Mouse (Mus musculus) forebrain, embryonic 11.5 days (tissue): ENCODE data around the gene Tmsb15b2. TPM values are rescaled to one million over a fixed set of nuclear protein-coding genes. Genes with fewer than 3 reads are reported as not detected.

Source experiments
- ATAC-seq: fragments of 200-750 bp; cut with Nextera tagmentation; replicated peaks from 2 replicates; pipeline ENCODE4 v1.8.0; 2017; ENCODE audit warnings: moderate TSS enrichment; ENCODE audit not compliant: low FRiP score
- DNase-seq: peaks from one replicate; pipeline ENCODE4 v3.0.0-alpha.2; 2017; ENCODE audit warnings: low spot score
- H3K27ac ChIP-seq: fragments of 300-500 bp; sonication (generic); 2 replicates; pipeline ENCODE4 v1.5.1; 2014; ENCODE audit warnings: low read depth, low read length
- H3K27me3 ChIP-seq: fragments of 300-500 bp; sonication (generic); 2 replicates; pipeline ENCODE4 v1.6.1; 2014; ENCODE audit warnings: mild to moderate bottlenecking, low read length, mixed read lengths; ENCODE audit not compliant: control insufficient read depth, insufficient read depth
- H3K36me3 ChIP-seq: fragments of 300-500 bp; sonication (generic); 2 replicates; pipeline ENCODE4 v1.6.1; 2014; ENCODE audit warnings: mild to moderate bottlenecking, low read length, moderate library complexity, mixed read lengths; ENCODE audit not compliant: control insufficient read depth, insufficient read depth
- H3K4me1 ChIP-seq: fragments of 300-500 bp; sonication (generic); replicated peaks from 2 replicates; pipeline ENCODE4 v1.6.1; 2014; ENCODE audit warnings: low read length, mixed read lengths; ENCODE audit not compliant: control insufficient read depth, insufficient read depth
- H3K4me2 ChIP-seq: fragments of 300-500 bp; sonication (generic); 2 replicates; pipeline ENCODE4 v1.6.1; 2014; ENCODE audit warnings: low read depth, mild to moderate bottlenecking, low read length, moderate library complexity, mixed read lengths; ENCODE audit not compliant: severe bottlenecking
- H3K4me3 ChIP-seq: fragments of 300-500 bp; sonication (generic); 2 replicates; pipeline ENCODE4 v1.5.1; 2014; ENCODE audit warnings: low read depth, low read length
- H3K9ac ChIP-seq: fragments of 300-500 bp; sonication (generic); 2 replicates; pipeline ENCODE4 v1.6.1; 2014; ENCODE audit warnings: low read length
- H3K9me3 ChIP-seq: fragments of 300-500 bp; sonication (generic); 2 replicates; pipeline ENCODE4 v1.6.1; 2016; ENCODE audit warnings: low read length, mixed read lengths; ENCODE audit not compliant: control insufficient read depth
- WGBS: fragments of 180-500 bp; shearing (Covaris S2); extraction: QIAGEN DNeasy Blood & Tissue Kit; methylation state at CpG from one replicate; pipeline ENCODE4 v1.1.7; 2014; 5-methylcytosine and 5-hydroxymethylcytosine counted together
- polyA plus RNA-seq: library from polyadenylated mRNA; unstranded; fragments of >200 nt; fragmentation: Nextera tagmentation; extraction: Ambion mirVana; gene quantifications from 2 replicates; pipeline ENCODE4 v1.2.1, GENCODE M21; 2014

Gene Tmsb15b2
- polyA plus RNA-seq, 1 experiment from 2014 or later = 58.7 TPM

GRCm38 (mm10) chrX:136927031-136927430, 48.3 kb downstream of the Tmsb15b2 start, which contains the start of gene H2bfm:
TSS of gene H2bfm (plus strand) at chrX:136927325.
- Histone ChIP-seq H3K27ac (no peak within 1 kb of the TSS), H3K9ac (no peak within 1 kb of the TSS), H3K36me3 (no peaks in the 10 kb centered on the region), H3K27me3 (no peaks in the 10 kb centered on the region), H3K4me2 (no peak within 1 kb of the TSS), H3K9me3 (no peaks in the 10 kb centered on the region; the same call in 1 of the 2 replicates), H3K4me1 (no peaks in the 10 kb centered on the region), H3K4me3 (no peak within 1 kb of the TSS)
- DNase-seq = no peak
- no peak for ATAC-seq
- WGBS = 91% methylated on average over 14 of the region's 14 CpGs

DNA sequence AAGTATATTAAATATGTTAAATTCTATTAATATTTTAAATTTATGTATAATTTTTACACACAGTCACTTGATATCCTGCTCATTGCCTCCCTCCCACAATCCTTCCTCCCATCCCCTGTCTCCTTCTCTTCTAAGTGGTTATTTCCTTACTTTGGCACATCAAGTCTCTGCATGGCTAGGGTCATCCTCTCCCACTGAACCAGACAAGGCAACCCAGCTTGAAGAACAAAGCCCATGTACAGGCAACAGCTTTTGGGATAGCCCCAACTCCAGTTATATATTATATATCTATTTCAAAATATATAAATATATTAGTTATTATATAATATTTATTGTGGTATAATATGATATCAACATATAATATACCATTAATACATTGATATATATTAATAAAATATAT, 49.4 kb downstream of the Tmsb15b2 start:
- DNase-seq (no peak), ATAC-seq (no peak)
- H3K27ac ChIP-seq = no peak overlapping the region
- no peaks in the 10 kb centered on the region for H3K27me3 ChIP-seq
- no peaks in the 10 kb centered on the region for H3K36me3 ChIP-seq
- no peak overlapping the region for H3K9ac ChIP-seq
- H3K9me3 ChIP-seq = no peaks in the 10 kb centered on the region; the same call in 1 of the 2 replicates
- no peaks in the 10 kb centered on the region for H3K4me1 ChIP-seq
- H3K4me2 ChIP-seq = no peak overlapping the region
- H3K4me3 ChIP-seq = no peak overlapping the region

Other genes with a start within 250 kb of the Tmsb15b2 start
- gene Morf4l2, start 231.8 kb downstream of the Tmsb15b2 start, polyA plus RNA-seq = 550 and 558 TPM in 2 replicates
- gene Glra4, start 195.4 kb downstream of the Tmsb15b2 start, polyA plus RNA-seq = not detected in 2 replicates
- 6.8 and 7.4 TPM in 2 replicates for gene Plp1, start 152.8 kb downstream of the Tmsb15b2 start, polyA plus RNA-seq
- gene Rab9b, start 106.7 kb downstream of the Tmsb15b2 start, polyA plus RNA-seq = 2.1 and 2.4 TPM in 2 replicates
- gene H2bfm, start 48.2 kb downstream of the Tmsb15b2 start, polyA plus RNA-seq = not detected in 2 replicates
- gene Tmsb15l, start 1.4 kb upstream of the Tmsb15b2 start, polyA plus RNA-seq = 4.6 and 7.0 TPM in 2 replicates
- 20.9 and 25.3 TPM in 2 replicates for gene Tmsb15b1, start 1.4 kb upstream of the Tmsb15b2 start, polyA plus RNA-seq
- 94.4 and 99.1 TPM in 2 replicates for gene Zcchc18, start 17.7 kb upstream of the Tmsb15b2 start, polyA plus RNA-seq
- gene Slc25a53, start 62.8 kb upstream of the Tmsb15b2 start, polyA plus RNA-seq = 13.7 and 14.6 TPM in 2 replicates
- gene Fam199x, start 74.1 kb upstream of the Tmsb15b2 start, polyA plus RNA-seq = 14.6 and 17.1 TPM in 2 replicates
- not detected in 2 replicates for gene Esx1, start 146.6 kb upstream of the Tmsb15b2 start, polyA plus RNA-seq